9 mouse cellular contexts compared by ENCODE assay signal in the genomic region with DNA sequence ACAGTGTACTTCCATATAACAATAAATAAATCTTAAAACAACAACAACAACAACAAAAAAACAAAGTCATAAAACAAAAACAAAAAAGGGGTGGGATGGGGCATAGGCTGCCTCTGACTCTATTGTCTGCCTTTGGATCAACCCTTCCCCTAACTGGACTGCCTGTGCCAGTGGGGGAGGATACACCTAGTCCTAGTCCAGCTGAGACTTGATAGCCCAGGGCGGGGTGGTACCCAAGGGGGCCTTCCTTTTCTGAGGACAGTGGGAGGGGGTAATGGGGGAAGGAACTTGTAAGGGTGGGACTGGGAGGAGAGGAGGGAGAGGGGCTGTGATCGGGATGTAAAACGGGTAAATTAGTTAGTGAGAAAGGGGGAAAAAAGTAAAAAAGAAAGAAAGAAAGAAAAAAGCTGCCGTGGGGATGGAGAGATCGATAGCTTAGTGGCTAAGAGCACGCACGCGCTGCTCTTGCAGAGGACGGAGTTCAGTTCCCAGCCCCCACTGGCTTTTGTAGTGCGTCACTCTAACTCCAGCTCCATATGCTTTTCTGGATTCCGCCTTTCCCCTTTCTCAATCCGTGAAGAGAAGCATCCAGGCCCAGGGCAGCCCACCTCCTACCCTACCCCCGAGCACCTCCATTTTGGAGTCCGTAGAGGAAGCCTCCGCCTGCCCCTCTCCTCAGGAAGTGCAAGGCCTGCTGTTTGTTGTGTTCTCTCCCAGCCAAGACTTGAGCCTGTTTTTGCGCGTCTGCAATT.
A peak's percentile ranks its signal among the peaks of the same experiment; 100 is the strongest.
DNase-seq lines count a peak whose midpoint lies in the region; ATAC-seq and TF ChIP-seq lines count a peak whose summit lies in the region.
"Had no signal": no experiment of that assay in that cellular context is flagged by ENCODE, and none has a peak within 500 bp of the region (broad histone marks: within the 10 kb centered on the region; RNA-seq: fewer than 3 reads in every experiment).

No protein-coding gene starts in this region.

- H3K27ac ChIP-seq in heart, postnatal 0 days (ENCODE audit: low read depth): peak overlapping the region; percentile 97
- H3K27ac ChIP-seq in embryonic facial prominence, embryonic 13.5 days: no peak overlapping the region
- H3K27ac ChIP-seq in limb, embryonic 11.5 days (replicated peaks; ENCODE audit: low read depth, low read length): no peak overlapping the region

- intact Hi-C loops in heart, postnatal 10 days (cut with DNase I): no loop called here

- no peaks in the 10 kb centered on the region for H3K9me3 ChIP-seq in heart, postnatal 0 days (replicated peaks; ENCODE audit: control insufficient read depth, low read length)
- no peaks in the 10 kb centered on the region for H3K9me3 ChIP-seq in embryonic facial prominence, embryonic 13.5 days
- no peaks in the 10 kb centered on the region for H3K9me3 ChIP-seq in limb, embryonic 11.5 days (ENCODE audit: control insufficient read depth, low read length)

- no peak for ATAC-seq in heart, postnatal 0 days (ENCODE audit: insufficient read depth, low read depth)
- peak; percentile 37; the same call in 1 of the 2 replicates for ATAC-seq in embryonic facial prominence, embryonic 13.5 days (ENCODE audit: insufficient number of reproducible peaks, insufficient read depth, low FRiP score, low TSS enrichment, low read depth)
- no peak for ATAC-seq in limb, embryonic 11.5 days (ENCODE audit: insufficient number of reproducible peaks, low FRiP score, low TSS enrichment, low read depth)

- H3K36me3 ChIP-seq in heart, postnatal 0 days (replicated peaks; ENCODE audit: control insufficient read depth, insufficient read depth, low read length): no peaks in the 10 kb centered on the region
- no peaks in the 10 kb centered on the region for H3K36me3 ChIP-seq in embryonic facial prominence, embryonic 13.5 days
- H3K36me3 ChIP-seq in limb, embryonic 11.5 days (ENCODE audit: control insufficient read depth, insufficient read depth, low read length): no peaks in the 10 kb centered on the region

- H3K9ac ChIP-seq in heart, postnatal 0 days (replicated peaks; ENCODE audit: low read depth, low read length): no peak overlapping the region
- H3K9ac ChIP-seq in embryonic facial prominence, embryonic 13.5 days: peak overlapping the region; percentile 32; the same call in 1 of the 2 replicates
- H3K9ac ChIP-seq in limb, embryonic 11.5 days (ENCODE audit: low read length): no peak overlapping the region

- H3K4me2 ChIP-seq in heart, postnatal 0 days (ENCODE audit: low read depth, low read length): no peak overlapping the region
- H3K4me2 ChIP-seq in embryonic facial prominence, embryonic 13.5 days: peak overlapping the region; percentile 41
- H3K4me2 ChIP-seq in limb, embryonic 11.5 days (ENCODE audit: low read depth, severe bottlenecking): no peak overlapping the region

- H3K27me3 ChIP-seq in heart, postnatal 0 days (ENCODE audit: control insufficient read depth, insufficient read depth, low read length): no peaks in the 10 kb centered on the region
- H3K27me3 ChIP-seq in embryonic facial prominence, embryonic 13.5 days: no peaks in the 10 kb centered on the region
- no peaks in the 10 kb centered on the region for H3K27me3 ChIP-seq in limb, embryonic 11.5 days (ENCODE audit: control insufficient read depth, insufficient read depth, low read length)

- no peak overlapping the region for H3K4me3 ChIP-seq in heart, postnatal 0 days (ENCODE audit: low read depth, low read length)
- peak overlapping the region; percentile 10; the same call in 1 of the 2 replicates for H3K4me3 ChIP-seq in embryonic facial prominence, embryonic 13.5 days
- no peak overlapping the region for H3K4me3 ChIP-seq in limb, embryonic 11.5 days (ENCODE audit: low read depth, low read length)
- no peak overlapping the region for H3K4me3 ChIP-seq in lung, adult 2 months (replicated peaks; ENCODE audit: extremely low read depth, low read depth, low read length)

- TF ChIP-seq CTCF in heart, postnatal 0 days (IDR thresholded peaks at IDR 0.05; ENCODE audit: low read depth): no peak
- TF ChIP-seq CTCF in lung, adult 2 months (IDR thresholded peaks at IDR 0.05; ENCODE audit: insufficient read depth, low read length): no peak

- DNase-seq in heart, postnatal 0 days (ENCODE audit: low spot score): no peak
- no peak for DNase-seq in heart, postnatal 10 days
- DNase-seq in limb, embryonic 11.5 days (ENCODE audit: low spot score): peak; percentile 42
- DNase-seq in neural tube, embryonic 10.5 days (ENCODE audit: extremely low spot score, low spot score): peak; percentile 39
- no peak for DNase-seq in layer of hippocampus, adult 9-10 months (ENCODE audit: low spot score)
- DNase-seq in thymus, postnatal 0 days (ENCODE audit: low spot score): no peak
- DNase-seq in lung, adult 2 months: no peak
- DNase-seq: layer of hippocampus, adult 9-11 months had no signal

- 51% methylated on average over 17 of the region's 17 CpGs for WGBS in heart, postnatal 0 days
- WGBS in embryonic facial prominence, embryonic 13.5 days: 27% methylated on average over 17 of the region's 17 CpGs
- 36% methylated on average over 17 of the region's 17 CpGs for WGBS in limb, embryonic 11.5 days
- WGBS in lung, adult 2 months: 67% methylated on average over 17 of the region's 17 CpGs

- TF ChIP-seq EP300 in heart, postnatal 0 days (IDR thresholded peaks at IDR 0.05; ENCODE audit: low read depth): no peak

- TF ChIP-seq POLR2A in lung, adult 2 months (IDR thresholded peaks at IDR 0.05; ENCODE audit: borderline replicate concordance, extremely low read depth, low read depth, low read length): no peak; the same call in 1 of the 2 replicates

- peaks cover 48% of the 10 kb centered on the region for H3K4me1 ChIP-seq in heart, postnatal 0 days (ENCODE audit: control insufficient read depth, insufficient read depth)
- peaks cover 16% of the 10 kb centered on the region; the same call in 1 of the 2 replicates for H3K4me1 ChIP-seq in embryonic facial prominence, embryonic 13.5 days
- H3K4me1 ChIP-seq in limb, embryonic 11.5 days (ENCODE audit: control insufficient read depth, insufficient read depth, low read length): peaks cover 4% of the 10 kb centered on the region
- peaks cover 8% of the 10 kb centered on the region; the same call in 1 of the 2 replicates for H3K4me1 ChIP-seq in lung, adult 2 months (ENCODE audit: control insufficient read depth, insufficient read depth, low read length)

Comparison
In these comparisons a context has a peak if more than half of its experiments do, and no peak if none do; other contexts are left out.
1. DNase-seq: peak in limb, embryonic 11.5 days (single experiment) and neural tube, embryonic 10.5 days (single experiment); none in heart, postnatal 0 days (single experiment), heart, postnatal 10 days (0 of 2), layer of hippocampus, adult 9-10 months (single experiment), thymus, postnatal 0 days (single experiment) and lung, adult 2 months (single experiment).